Mouse (Mus musculus): ENCODE results near the gene Lypd4. TPM values are rescaled to one million over a fixed set of nuclear protein-coding genes. Genes with fewer than 3 reads are reported as not detected.

Gene Lypd4
- total RNA-seq, 2 experiments from 2014 or later = not detected

DNA sequence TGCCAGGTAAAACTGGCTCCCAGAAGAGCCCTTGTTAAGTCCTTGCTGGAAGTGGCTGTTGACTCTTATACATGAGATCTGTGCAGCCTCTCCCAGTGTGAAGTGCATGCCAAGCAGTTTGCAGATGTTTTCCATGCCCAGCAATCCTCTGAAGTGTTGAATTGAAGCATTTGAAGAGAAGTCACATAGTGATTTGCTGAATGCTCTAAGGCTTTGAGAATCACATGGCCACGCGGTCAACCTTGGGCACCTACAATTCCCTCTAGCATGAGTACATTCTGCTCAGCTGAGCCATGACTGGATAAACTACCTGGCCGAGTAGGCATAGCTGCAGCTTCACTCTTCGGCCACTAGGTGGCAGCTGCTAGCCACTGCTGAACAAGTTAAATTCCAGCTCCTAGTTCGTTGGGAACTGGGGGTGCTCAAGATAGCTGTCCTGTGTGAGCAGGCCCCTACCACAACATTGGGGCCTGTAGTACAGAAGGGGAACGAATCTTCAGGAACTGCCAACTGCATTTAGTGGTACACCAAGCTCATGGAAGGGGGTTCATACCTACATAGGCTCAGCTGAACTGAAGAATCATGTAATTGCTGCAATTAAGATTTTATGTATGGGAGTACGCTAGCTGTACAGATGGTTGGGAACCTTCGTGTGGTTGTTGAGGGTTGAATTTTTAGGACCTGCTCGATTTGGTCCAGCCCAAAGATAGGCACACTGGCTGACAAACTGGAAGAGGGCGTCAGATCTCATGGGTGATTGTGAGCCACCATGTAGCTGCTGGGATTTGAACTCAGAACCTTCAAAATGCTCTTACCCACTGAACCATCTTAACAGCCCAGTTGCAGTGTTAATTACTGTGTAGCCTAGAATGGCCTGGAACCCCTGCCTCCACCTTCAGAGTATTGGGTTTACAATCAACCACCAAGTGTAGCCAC is 20.8 kb upstream of the Lypd4 start:
- intact Hi-C loops (cut with DNase I) = loop anchor here (1.0 to 2.0 kb wide), 3 partner anchors 14 to 75 kb away; no protein-coding TSS in a partner anchor
- peak; percentile 72 to 75 for DNase-seq

DNA sequence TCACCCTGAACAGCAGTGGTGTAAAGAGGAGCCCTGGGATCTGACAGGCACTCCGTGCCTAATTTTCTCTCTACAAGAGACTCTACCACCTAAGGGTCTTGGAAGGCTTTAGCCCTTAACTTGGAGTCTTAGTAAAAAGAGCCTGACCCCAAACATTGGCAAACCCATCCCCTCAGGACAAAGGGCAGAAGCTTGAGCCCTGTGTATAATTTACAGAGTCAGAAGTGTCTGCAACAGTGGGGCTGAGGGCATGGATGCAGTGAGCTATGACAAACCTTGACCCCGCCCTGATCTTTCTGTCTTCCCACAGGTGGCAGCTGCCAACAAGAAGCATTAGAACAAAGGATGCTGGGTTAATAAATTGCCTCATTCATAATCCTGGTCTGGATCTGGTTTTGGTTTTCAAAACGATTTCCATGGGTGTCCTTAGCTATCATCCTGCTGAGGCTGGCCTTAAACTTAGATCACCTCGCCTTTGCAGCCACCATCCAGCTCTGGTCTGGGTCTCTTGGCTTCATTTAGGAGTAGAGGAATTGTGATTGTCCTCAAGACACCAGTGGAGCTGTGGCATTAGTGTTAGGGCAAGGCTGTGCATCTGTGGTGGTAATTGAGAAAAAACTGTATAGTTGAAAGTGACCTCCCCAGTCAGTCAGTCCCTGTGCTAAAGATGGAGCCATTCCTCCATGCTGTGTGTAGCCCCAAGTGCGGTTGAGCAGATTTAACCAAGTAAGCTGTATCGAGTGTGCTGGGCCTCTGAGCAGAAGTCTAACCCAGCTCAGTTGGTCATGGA is 19.9 kb upstream of the Lypd4 start:
- DNase-seq = no peak
- intact Hi-C loops (cut with DNase I) = loop anchor here (1.0 to 10.0 kb wide), 5 partner anchors 15 to 805 kb away; partner anchors contain the start of genes Gsk3a and Zfp180

DNA sequence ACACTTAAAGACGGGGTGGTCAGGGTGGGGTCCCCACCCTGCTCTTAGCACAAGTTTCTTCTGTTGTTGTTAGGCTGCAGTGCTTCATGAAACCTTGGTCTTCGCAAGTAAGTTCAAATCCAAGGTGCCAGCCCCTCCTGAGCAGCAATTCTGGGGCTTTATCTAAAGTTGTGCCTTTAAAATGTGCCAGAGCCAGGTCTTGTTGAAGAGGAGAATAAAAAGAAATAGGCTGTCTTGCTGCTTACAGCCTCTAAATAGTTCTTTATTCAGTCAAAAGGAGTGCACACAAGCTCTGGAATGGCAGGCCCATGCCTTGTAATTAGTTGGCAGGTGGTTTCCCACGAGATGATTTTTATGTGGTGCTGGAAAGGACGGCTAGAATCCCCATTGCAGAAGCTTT is 17.4 kb upstream of the Lypd4 start:
- intact Hi-C loops (cut with DNase I) = loop anchor here (10.0 kb wide), 2 partner anchors 348 to 802 kb away; partner anchors contain the start of genes Gsk3a and Zfp180
- no peak for DNase-seq

DNA sequence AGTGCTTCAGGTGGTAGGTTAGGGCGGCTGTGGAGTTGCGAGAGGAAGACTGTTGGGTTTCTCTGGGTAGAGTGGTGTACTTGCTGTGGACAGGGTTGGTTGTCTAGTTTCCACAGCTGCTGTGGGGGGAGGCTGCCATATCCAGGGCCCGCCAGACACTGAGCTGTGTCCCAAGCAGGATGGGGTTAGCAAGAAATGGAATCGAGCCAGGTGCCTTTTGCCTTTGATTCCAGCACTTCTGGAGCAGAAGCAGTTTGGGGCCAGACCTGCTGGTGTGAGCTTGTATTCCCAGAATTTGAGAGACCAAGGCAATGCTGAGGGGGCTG is 16.5 kb upstream of the Lypd4 start:
- DNase-seq = no peak
- intact Hi-C loops (cut with DNase I) = loop anchor here (10.0 kb wide), 2 partner anchors 349 to 801 kb away; partner anchors contain the start of genes Gsk3a and Zfp180

DNA sequence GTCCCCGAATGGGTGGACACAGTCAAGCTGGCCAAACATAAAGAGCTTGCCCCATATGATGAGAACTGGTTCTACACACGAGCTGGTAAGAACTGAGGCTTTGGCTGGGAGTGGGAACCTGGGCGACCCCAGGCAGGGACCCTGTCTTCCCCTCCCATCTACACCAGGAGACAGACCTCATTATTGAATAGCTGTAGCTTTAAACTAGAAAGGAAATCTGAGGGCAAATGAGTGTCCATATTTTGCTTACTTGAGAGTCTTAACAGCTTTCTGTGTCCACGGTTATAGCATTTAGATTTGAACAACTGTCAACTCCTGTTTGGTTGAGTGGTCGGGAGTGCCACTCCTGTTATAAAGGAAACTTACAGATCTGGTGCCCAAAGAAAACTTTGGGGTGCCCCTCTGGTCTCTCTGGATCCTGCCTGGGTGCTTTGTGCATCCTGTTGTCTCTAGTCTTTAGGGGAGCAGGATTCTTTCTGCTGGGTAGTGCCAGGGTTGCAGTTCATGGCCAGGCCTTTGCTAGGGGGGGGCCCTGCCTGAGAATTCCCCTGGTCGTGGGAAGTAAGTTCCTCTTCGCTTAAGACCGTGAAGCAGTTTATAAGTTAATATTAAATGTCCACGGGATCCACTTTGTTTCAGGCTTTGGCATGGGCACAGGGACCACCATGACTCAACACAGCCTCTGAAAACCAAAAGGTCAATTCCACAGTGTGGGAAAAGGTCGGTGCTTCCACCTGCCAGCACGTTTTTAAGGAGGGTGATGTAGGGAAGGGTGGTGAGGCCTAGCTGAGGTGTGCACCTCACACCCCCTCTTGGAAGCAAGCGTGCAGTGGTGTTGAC is 15.9 kb upstream of the Lypd4 start:
- intact Hi-C loops (cut with DNase I) = loop anchor here (10.0 kb wide), 2 partner anchors 349 to 801 kb away; partner anchors contain the start of genes Gsk3a and Zfp180

GRCm38 (mm10) chr7:24884693-24885291 is 15.1 kb upstream of the Lypd4 start:
- no peak for DNase-seq
- intact Hi-C loops (cut with DNase I) = loop anchor here (1.0 to 10.0 kb wide), 4 partner anchors 20 to 800 kb away; partner anchors contain the start of genes Gsk3a and Zfp180

More for the DNA sequence above, 15.9 kb upstream of the Lypd4 start:
- no peak for DNase-seq

DNA sequence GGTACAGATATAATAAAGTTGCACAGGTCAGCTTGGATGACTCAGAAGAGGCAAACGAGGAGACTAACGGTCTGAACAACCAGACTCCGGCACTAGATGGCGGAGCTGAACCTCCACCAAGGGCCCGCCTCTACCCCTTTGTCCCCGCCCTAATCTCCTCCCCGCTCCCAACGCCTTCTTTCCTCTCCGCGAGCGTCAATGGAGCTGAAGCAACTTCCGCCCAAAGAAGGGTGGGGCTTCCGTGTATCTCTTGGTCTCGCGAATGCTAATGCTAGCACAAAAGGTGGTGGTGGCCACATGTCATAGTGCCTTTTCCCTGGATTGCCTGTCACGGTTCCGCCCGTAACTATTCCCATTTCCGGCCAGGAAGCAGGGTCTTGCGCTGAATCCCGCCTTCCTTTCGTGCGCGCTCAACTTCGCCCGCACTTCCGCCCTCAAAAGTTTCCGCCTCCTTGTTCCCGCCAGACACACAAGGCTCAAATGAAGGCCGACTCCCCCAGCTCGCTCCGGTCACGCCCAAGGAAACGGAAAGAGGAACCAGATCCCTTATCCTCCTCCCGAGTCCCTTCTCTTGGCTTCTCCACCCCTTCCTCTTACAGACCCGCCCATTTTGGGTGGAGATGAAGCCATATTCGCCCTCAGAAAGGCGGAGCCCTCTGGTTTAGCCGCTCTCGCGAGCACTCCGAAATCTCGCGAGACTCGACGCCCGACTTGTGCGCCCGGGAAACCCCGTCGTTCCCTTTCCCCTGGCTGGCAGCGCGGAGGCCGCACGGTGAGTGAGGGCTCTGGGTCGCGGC is 14.4 kb upstream of the Lypd4 start, which contains the start of gene Rps19:
Gene Rps19, plus strand, starts transcription at position 476 of the 797 bp plus-strand sequence.
- DNase-seq = peak; percentile 98 to 99
- intact Hi-C loops (cut with DNase I) = loop anchor here (1.0 to 10.0 kb wide), 4 partner anchors 20 to 799 kb away; partner anchors contain the start of genes Gsk3a and Zfp180

DNA sequence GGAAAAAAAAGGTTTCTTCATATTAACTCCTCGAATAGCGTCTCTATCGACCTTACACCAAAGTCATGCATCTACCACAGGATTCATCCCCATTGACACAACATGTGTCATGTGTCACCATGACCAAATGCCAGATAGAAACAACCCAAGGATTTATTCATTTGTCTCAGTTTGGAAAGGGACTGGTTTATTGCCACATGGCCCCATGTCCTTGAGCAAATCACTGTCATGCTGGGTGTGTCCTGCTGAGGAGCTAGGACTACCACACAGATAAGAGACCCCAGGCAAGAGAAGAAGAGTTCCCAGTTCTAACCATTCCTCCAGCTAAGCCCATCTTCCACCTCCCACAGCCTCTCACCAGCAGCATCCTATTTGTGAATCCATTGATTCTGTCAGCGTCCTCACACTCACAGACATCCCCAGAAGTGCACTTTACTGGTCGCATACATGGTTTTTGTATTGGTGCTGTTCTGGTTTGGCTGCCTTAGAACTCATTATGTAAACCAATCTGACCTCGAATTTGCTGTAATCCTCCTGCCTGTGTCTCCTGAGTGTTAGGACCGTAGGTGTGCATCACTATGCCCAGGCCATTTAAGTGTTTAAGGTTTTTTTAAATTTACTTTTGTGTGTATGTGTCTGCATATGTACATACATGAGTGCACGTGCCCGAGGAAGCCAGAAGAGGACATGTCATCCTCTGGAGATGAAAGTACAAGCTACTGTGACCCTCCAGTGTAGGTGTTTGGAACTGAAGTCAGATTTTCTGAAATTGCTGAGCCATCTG is 12.9 kb upstream of the Lypd4 start:
- intact Hi-C loops (cut with DNase I) = loop anchor here (5.0 to 10.0 kb wide), 3 partner anchors 195 to 798 kb away; partner anchors contain the start of genes Gsk3a and Zfp180
- no peak for DNase-seq

GRCm38 (mm10) chr7:24879620-24880019 is 9.9 kb upstream of the Lypd4 start:
- DNase-seq = no peak
- intact Hi-C loops (cut with DNase I) = loop anchor here (5.0 to 10.0 kb wide), 3 partner anchors 198 to 795 kb away; partner anchors contain the start of genes Gsk3a and Zfp180

DNA sequence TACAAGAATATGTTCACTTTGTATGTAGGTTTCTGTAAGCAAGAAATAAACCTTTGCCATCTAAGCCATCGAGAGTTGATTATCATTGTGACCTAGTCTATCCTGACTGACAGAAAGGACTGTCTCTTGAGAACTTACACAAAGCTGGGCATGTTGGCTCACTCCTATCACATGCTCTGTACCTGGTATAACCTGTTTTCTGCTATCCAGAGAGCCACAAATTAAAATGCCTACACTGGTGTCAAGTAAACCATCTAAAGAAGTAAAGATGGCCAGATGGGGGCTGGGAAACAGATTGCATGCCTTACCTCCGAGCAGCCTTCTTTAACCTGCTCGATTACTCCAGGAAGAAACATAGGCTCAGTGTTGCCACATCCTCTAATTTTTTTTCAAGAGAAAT is 7.8 kb upstream of the Lypd4 start:
- DNase-seq = no peak
- intact Hi-C loops (cut with DNase I) = no loop called here

- DNase-seq = no peak
- intact Hi-C loops (cut with DNase I) = no loop called here
Measured at GRCm38 (mm10) chr7:24869080-24869479, 661 bp downstream of the Lypd4 start.

DNA sequence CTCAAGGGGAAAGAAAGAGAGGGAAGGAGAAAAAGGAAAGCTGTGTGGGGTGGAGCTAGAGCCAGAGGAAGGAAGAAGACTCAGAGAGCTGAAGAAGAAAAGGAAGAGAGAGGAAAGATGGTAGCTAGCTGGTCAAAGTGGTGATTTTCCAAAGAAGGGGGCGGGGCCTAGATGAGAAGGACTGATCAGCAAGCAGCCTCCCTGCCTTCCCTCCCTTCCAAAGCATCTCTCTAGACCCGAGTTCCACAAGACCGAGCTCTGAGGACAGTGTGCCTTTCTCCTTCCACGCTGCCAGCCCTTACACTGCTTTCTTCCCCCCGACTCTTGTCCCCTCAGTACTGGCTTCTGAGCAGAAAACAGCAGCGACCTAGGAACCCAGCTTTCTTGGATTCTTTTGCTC is 5.6 kb downstream of the Lypd4 start:
- no peak for DNase-seq
- intact Hi-C loops (cut with DNase I) = no loop called here

DNA sequence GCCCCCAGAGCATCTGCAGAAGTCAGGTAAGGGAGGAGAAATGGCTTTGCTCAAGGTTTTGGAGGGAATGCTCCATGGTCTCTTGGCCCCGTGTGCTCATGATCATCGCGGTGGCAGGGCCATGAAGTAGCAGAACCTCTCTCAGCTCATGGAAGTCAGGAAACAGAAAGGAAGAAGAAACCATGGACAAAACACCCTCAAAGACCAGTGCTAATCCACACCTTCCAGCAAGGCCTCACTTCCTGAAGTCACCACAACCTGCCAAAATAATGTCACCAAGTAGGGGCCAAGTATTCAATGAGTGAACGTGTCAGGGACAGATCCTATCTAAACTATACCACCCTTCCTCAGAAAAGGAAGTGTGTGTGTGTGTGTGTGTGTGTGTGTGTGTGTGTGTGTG is 6.9 kb downstream of the Lypd4 start:
- intact Hi-C loops (cut with DNase I) = no loop called here
- no peak for DNase-seq

DNA sequence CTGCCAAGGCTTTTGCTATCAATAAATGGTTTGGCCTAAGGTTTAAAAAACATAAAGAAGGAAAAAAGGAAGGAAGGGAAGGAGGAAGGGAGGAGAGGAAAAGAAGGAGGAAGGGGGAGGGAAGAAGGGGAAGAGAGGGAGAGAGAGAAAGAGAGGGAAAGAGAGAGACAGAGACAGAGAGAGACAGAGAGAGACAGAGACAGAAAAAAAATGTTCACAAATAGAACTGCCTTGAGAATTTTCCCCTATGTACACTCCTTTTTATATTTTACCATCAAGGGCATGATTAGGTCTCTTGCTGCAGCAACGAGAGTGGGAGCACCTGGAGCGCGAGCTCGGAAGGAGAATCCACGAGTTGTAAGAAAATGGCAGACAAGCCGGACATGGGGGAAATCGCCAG is 7.8 kb downstream of the Lypd4 start, which contains the start of gene Gm9844:
Gene Gm9844, plus strand, starts transcription at position 301 of the 400 bp plus-strand sequence.
- intact Hi-C loops (cut with DNase I) = no loop called here
- DNase-seq = no peak

GRCm38 (mm10) chr7:24859234-24859633 is 10.5 kb downstream of the Lypd4 start:
- DNase-seq = no peak

GRCm38 (mm10) chr7:24856460-24857120 is 13.2 kb downstream of the Lypd4 start:
- intact Hi-C loops (cut with DNase I) = no loop called here
- DNase-seq = no peak

More at GRCm38 (mm10) chr7:24859234-24859633, 10.5 kb downstream of the Lypd4 start:
- intact Hi-C loops (cut with DNase I) = no loop called here

GRCm38 (mm10) chr7:24853695-24854094 is 16.0 kb downstream of the Lypd4 start:
- intact Hi-C loops (cut with DNase I) = no loop called here

More at GRCm38 (mm10) chr7:24853695-24854094, 16.0 kb downstream of the Lypd4 start:
- no peak for DNase-seq

Measured in heart, postnatal 36 days (tissue).